Mouse (Mus musculus): Measurements from ENCODE around the gene Tmem208.
A peak's percentile ranks its signal among the peaks of the same experiment; 100 is the strongest.

Gene Tmem208

GRCm38 (mm10) chr8:105298351-105299252 lies 27.6 kb upstream of the Tmem208 start:
- DNase-seq (ENCODE audit: low spot score in 2 of 2): no peak

- no peak for DNase-seq (ENCODE audit: low spot score in 2 of 2)
Measured at GRCm38 (mm10) chr8:105299962-105300361, 26.2 kb upstream of the Tmem208 start.

GRCm38 (mm10) chr8:105303396-105303795 lies 22.8 kb upstream of the Tmem208 start:
- no peak for DNase-seq (ENCODE audit: low spot score in 2 of 2)

- DNase-seq (ENCODE audit: low spot score in 2 of 2): no peak
Measured at GRCm38 (mm10) chr8:105303874-105304273, 22.3 kb upstream of the Tmem208 start.

GRCm38 (mm10) chr8:105304325-105305210 lies 21.6 kb upstream of the Tmem208 start:
- DNase-seq (ENCODE audit: low spot score in 2 of 2): no peak

GRCm38 (mm10) chr8:105305211-105306145 lies 20.7 kb upstream of the Tmem208 start, which contains the start of gene Elmo3:
Gene Elmo3 (plus strand): TSS chr8:105305601.
- peak in 1 of 2 experiments; percentile 57 for DNase-seq (ENCODE audit: low spot score in 2 of 2)

- no peak for DNase-seq (ENCODE audit: low spot score in 2 of 2)
Measured at GRCm38 (mm10) chr8:105306146-105306691, 19.9 kb upstream of the Tmem208 start.

- no peak for DNase-seq (ENCODE audit: low spot score in 2 of 2)
Measured at GRCm38 (mm10) chr8:105307670-105308069, 18.5 kb upstream of the Tmem208 start.

DNA sequence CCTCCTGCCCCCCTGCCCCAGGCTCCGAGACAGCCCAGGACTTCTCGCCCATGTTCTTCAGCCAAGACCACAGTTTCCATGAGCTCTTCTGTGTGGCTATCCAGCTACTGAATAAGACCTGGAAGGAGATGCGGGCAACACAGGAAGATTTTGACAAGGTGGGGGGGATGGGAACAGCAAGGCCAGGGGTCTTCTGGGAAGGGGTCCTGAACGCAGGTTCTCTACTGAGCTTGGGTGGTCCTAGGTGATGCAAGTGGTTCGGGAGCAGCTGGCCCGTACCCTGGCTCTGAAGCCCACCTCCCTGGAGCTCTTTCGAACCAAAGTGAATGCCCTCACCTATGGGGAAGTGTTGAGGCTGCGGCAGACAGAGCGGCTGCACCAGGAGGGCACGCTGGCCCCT lies 17.7 kb upstream of the Tmem208 start:
- no peak for DNase-seq (ENCODE audit: low spot score in 2 of 2)

GRCm38 (mm10) chr8:105309142-105309847 lies 16.9 kb upstream of the Tmem208 start:
- no peak for DNase-seq (ENCODE audit: low spot score in 2 of 2)

DNA sequence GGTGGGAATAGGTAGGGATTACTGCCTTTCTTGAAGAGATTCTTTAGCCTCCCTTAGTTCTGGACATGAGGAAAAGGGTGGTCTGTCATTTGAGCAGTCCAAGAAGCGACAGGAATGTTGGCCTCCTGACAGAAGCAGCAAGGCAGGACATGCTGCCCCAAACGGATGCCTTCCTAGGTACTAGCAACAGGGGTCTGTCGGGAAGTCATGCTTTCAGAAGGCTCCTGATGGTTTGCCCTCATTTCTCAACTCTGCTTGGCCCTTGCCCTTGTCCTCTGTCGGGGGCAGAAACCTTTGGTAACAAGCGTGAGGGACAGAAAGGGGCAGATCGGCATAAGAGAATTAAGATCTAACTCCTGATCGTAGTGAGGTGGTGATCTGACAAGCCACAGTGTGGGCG lies 16.0 kb upstream of the Tmem208 start:
- DNase-seq (ENCODE audit: low spot score in 2 of 2): no peak

- DNase-seq (ENCODE audit: low spot score in 2 of 2): no peak
Measured at GRCm38 (mm10) chr8:105311718-105312117, 14.4 kb upstream of the Tmem208 start.

GRCm38 (mm10) chr8:105312891-105313481 lies 13.2 kb upstream of the Tmem208 start:
- no peak for DNase-seq (ENCODE audit: low spot score in 2 of 2)

DNA sequence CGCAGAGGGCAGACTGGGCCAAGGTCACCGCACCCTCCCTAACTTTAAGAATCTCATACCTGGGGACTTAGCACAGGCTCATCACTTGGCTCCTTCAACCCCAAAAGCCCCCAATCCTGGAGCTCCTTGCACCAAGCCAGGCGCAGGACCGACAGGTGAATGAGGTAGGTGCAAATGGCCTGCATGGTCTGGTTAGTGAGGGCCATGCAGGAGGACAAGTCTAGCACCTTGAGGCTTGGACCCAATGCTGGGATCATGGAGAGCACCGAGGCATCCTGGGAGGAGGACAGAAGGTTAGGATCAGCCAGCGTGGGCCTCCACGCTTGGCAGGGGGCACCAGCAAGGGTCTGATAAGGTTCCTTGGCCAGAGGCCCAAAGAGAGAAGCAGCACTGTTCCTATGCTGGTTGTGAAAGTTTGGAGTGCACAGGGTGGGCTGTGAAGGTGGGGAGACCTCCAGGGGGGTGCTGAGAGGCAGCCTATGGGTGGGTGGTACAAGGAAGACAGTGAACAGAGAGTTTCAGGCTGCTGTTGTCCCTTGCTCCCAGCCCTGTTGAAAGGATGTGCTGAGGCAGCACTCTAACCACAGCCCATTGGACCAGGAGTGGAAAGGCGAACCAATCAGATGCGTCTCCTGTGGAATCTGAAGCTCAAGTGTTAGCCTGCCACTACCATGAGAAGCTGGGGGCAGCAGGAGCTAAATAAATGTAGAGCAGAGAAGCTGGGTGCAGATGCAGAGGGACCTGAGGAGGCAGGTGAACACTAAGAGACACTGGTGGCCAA lies 12.3 kb upstream of the Tmem208 start:
- no peak for DNase-seq (ENCODE audit: low spot score in 2 of 2)

- DNase-seq (ENCODE audit: low spot score in 2 of 2): no peak
Measured at GRCm38 (mm10) chr8:105315073-105315769, 10.9 kb upstream of the Tmem208 start.

DNA sequence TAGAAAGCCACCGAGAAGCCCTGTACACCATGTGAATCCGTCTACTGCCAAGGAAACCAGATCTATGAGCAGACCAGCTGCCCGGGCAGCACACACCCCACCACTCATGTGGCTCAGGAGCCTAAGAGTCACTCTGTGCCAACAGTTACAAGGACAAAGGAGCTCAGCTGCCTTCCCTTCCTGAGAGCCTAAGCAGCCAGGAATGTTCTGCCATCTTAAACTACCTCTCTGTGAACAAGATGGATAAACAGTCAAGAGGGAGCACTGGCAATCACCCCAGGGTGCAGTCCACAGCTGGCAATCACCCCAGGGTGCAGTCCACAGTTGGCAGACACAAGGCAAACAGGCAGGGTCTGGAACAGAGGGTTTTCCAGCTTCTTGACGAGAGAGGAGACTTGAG lies 8.2 kb upstream of the Tmem208 start:
- no peak for DNase-seq (ENCODE audit: low spot score in 2 of 2)

GRCm38 (mm10) chr8:105318662-105319190 lies 7.4 kb upstream of the Tmem208 start:
- DNase-seq (ENCODE audit: low spot score in 2 of 2): no peak

DNA sequence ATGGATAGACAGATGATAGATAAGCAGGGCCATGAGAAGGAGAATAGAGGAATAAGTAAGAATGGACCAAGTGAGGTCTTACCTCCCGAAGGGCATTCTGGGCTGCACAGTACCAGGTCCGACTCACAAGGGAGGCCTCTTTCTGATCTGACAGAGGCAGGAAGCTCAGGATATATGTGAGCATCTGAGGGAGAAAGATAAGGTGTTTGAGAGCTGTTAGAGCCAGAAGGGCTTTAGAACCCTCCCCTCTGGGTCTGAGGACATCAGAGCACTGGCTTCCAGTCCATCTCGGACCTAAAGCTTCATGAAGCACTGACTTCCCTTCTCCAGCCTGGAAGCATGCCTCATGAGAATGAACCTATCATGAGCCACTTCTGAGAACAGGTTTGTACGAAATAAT lies 3.0 kb upstream of the Tmem208 start:
- no peak for DNase-seq (ENCODE audit: low spot score in 2 of 2)
